Mouse (Mus musculus): Measurements from ENCODE around the gene Gm3250.
"Not testable (repeated sequence)": the region's sequence is repeated elsewhere in the genome, so short reads cannot be mapped to it uniquely, and the experiment has no call there.

Gene Gm3250

GRCm38 (mm10) chr10:77750686-77751085 lies 31.7 kb downstream of the Gm3250 start:
- DNase-seq (ENCODE audit: low spot score) = not testable (repeated sequence)

DNA sequence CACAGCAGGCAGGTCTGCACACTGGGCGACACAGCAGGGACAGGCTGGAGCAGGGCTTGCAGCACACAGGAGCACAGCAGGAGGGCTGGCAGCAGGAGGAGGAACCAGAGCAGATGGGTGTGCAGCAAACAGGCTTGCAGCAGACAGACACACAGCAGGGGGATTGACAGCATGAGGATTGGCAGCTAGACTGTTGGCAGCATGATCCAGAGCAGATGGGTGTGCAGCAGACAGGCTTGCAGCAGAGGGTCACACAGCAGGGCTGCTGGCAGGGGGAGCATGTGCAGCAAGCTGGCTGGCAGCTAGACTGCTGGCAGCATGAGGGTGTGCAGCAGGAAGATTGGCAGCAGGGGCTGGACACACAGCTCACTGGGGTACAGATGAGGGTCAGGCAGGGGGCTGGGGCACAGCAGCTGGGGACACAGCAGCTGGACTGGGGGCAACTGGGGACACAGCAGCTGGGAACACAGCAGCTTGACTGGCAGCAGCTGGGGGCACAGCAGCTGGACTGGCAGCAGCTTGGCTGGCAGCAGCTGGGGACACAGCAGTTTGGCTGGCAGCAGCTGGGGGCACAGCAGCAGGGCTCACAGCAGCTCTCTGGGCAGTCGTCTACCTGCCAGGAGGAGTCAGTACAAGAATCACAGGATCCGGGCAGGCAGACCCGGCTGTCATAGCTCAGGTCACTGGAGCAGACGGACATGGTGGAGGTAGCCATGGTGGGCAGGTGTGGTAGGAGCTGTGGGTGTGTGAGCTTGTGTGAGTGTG lies 40.2 kb downstream of the Gm3250 start, which contains the start of gene Gm18596:
Gene Gm18596 (minus strand): TSS at position 715 of the 765 bp plus-strand sequence.
- DNase-seq (ENCODE audit: low spot score) = not testable (repeated sequence)

DNA sequence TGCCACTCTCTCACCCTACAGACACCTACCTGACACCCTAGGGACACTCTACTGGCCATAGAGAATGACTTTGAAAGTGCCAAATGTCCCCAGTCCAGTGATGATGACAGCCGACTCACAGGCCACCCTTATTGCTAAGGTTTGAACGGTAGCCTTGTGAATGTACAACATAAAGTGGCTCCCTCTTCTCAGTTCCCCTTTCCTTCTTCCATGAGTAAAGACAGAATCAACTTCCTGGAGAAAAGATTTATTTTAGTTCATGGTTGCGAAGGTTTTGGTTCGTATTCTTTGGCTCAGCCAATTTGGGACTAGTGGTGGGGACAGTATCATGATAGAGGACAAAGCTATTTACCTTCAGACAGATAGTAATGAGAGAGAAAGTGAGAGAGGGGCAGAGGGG lies 43.4 kb downstream of the Gm3250 start:
- DNase-seq (ENCODE audit: low spot score) = no peak

GRCm38 (mm10) chr10:77735928-77736327 lies 46.4 kb downstream of the Gm3250 start:
- DNase-seq (ENCODE audit: low spot score) = no peak

Data from ovary, postnatal 36 days (tissue).